Mouse (Mus musculus) spleen, adult 2 months (tissue): Measurements from ENCODE around the gene Olig2.

Experiments
- CTCF ChIP-seq: fragments of 200-500 bp; IDR thresholded peaks from 2 replicates; pipeline ENCODE4 v1.5.1; 2011; ENCODE audit warnings: mild to moderate bottlenecking, inconsistent platforms; ENCODE audit not compliant: insufficient read depth, insufficient read length, insufficient replicate concordance; ENCODE audit errors: extremely low read depth
- POLR2A ChIP-seq: fragments of 200-500 bp; IDR thresholded peaks from 2 replicates; pipeline ENCODE4 v1.6.1; 2011; ENCODE audit warnings: low read depth, low read length, inconsistent platforms

DNA sequence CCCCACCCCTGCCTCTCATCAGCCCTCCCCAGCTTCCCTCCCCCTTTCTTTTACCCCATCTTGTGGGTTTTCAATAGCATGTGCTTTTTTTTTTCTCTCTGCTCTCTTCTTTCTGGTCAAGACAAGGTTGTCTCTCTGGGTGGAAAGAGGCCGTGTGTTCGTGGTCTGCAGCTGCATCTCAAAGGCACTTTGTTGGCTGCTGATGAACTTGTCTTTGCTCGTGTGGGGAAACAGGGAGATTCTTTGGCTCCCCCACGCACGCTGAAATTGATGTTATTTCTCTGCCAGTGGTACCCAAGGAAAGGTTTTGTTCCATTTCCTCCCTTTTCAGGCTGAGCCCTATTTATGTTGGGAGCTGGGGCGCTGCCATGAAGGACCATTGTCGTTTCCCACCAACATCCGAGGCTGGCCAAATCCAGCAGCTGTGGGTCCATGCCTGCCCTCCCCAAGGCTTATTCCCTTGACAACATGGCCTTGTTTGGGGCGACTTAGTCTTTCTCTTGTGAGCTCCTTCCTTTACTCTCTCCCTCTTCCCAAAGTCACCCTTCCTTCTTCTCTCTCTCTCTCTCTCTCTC lies 33.5 kb upstream of the Olig2 start:
- TF ChIP-seq POLR2A: no peak
- no peak for TF ChIP-seq CTCF
